Mouse (Mus musculus): Measurements from ENCODE around the gene Pros1. TPM values are rescaled to one million over a fixed set of nuclear protein-coding genes. Genes with fewer than 3 reads are reported as not detected.

The Pros1 gene
- polyA plus RNA-seq, 1 experiment from 2014 or later = 17.0 TPM

DNA sequence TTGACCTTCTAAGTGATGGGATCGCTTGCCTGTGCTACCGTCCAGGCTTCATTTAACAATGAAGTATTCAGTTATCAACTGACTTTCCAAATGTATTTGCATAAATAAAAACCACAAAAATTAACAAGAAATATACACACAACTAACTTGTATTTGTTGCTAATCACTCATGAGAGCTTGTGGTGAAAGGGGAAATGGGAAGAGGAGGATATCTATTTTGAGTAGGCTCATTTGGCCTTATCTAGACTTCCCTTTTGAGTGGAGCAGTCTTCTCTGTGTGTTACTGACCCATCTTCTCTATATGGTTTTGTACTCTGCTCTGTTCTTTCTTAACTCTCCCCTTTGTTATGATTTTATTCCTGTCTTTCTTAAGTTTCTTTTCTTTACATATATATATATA is 2.2 kb downstream of the Pros1 start:
- H3K4me2 ChIP-seq (ENCODE audit: low read depth, low read length, severe bottlenecking) = no peak overlapping the region
- no peak overlapping the region for H3K9ac ChIP-seq (ENCODE audit: low read length)
- no peaks in the 10 kb centered on the region for H3K36me3 ChIP-seq (ENCODE audit: control insufficient read depth, insufficient read depth, low read length)
- no peaks in the 10 kb centered on the region for H3K4me1 ChIP-seq (replicated peaks; ENCODE audit: control insufficient read depth, insufficient read depth, low read length)
- no peak overlapping the region for H3K27ac ChIP-seq (ENCODE audit: low read depth, low read length)
- 97% methylated on average over 2 of the region's 2 CpGs for WGBS
- H3K9me3 ChIP-seq (ENCODE audit: control insufficient read depth, low read length) = no peaks in the 10 kb centered on the region
- DNase-seq (ENCODE audit: low spot score) (no peak), ATAC-seq (replicated peaks; ENCODE audit: low FRiP score) (no peak)
- no peaks in the 10 kb centered on the region for H3K27me3 ChIP-seq (ENCODE audit: control insufficient read depth, insufficient read depth, low read length)
- no peak overlapping the region for H3K4me3 ChIP-seq (ENCODE audit: low read depth, low read length)

DNA sequence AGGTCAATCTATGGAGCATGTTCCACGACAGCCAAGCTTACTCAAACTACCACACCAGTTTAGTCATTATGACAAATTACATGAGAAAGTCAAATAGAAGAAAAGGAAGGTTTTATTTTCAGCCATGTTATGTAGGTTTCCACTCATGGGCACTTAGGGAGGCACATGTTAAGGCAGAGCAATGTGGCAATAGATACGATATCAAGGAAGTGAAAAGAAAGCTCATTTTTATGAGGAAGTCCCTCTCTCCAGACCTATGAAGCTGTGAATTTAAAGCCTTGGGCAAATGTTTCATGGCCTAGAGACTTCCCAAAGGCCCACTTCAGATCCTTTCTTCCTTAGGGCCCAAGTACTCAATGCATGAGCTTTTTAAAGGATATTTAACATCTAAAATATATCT is 3.4 kb downstream of the Pros1 start:
- DNase-seq (ENCODE audit: low spot score) (no peak), ATAC-seq (replicated peaks; ENCODE audit: low FRiP score) (no peak)
- Histone ChIP-seq H3K27ac (ENCODE audit: low read depth, low read length) (no peak overlapping the region), H3K4me2 (ENCODE audit: low read depth, low read length, severe bottlenecking) (no peak overlapping the region), H3K9me3 (ENCODE audit: control insufficient read depth, low read length) (no peaks in the 10 kb centered on the region), H3K4me3 (ENCODE audit: low read depth, low read length) (no peak overlapping the region), H3K27me3 (ENCODE audit: control insufficient read depth, insufficient read depth, low read length) (no peaks in the 10 kb centered on the region), H3K4me1 (replicated peaks; ENCODE audit: control insufficient read depth, insufficient read depth, low read length) (no peaks in the 10 kb centered on the region), H3K9ac (ENCODE audit: low read length) (no peak overlapping the region), H3K36me3 (ENCODE audit: control insufficient read depth, insufficient read depth, low read length) (no peaks in the 10 kb centered on the region)
- WGBS = 97% methylated on average over 2 of the region's 2 CpGs

- no peak for ATAC-seq (replicated peaks; ENCODE audit: low FRiP score)
- Histone ChIP-seq H3K4me3 (ENCODE audit: low read depth, low read length) (no peak overlapping the region), H3K27me3 (ENCODE audit: control insufficient read depth, insufficient read depth, low read length) (no peaks in the 10 kb centered on the region), H3K9ac (ENCODE audit: low read length) (no peak overlapping the region), H3K4me1 (replicated peaks; ENCODE audit: control insufficient read depth, insufficient read depth, low read length) (no peaks in the 10 kb centered on the region), H3K4me2 (ENCODE audit: low read depth, low read length, severe bottlenecking) (no peak overlapping the region), H3K9me3 (ENCODE audit: control insufficient read depth, low read length) (no peaks in the 10 kb centered on the region), H3K36me3 (ENCODE audit: control insufficient read depth, insufficient read depth, low read length) (no peaks in the 10 kb centered on the region), H3K27ac (ENCODE audit: low read depth, low read length) (no peak overlapping the region)
- DNase-seq (ENCODE audit: low spot score) = no peak
- WGBS = 94% methylated on average over 1 of the region's 1 CpGs
Observed at GRCm38 (mm10) chr16:62858018-62858417, 3.9 kb downstream of the Pros1 start.

- no peak for DNase-seq (ENCODE audit: low spot score)
- 89% methylated on average over 1 of the region's 1 CpGs for WGBS
- Histone ChIP-seq H3K9me3 (ENCODE audit: control insufficient read depth, low read length) (no peaks in the 10 kb centered on the region), H3K27ac (ENCODE audit: low read depth, low read length) (no peak overlapping the region), H3K4me2 (ENCODE audit: low read depth, low read length, severe bottlenecking) (no peak overlapping the region), H3K36me3 (ENCODE audit: control insufficient read depth, insufficient read depth, low read length) (no peaks in the 10 kb centered on the region), H3K27me3 (ENCODE audit: control insufficient read depth, insufficient read depth, low read length) (no peaks in the 10 kb centered on the region), H3K4me3 (ENCODE audit: low read depth, low read length) (no peak overlapping the region), H3K4me1 (replicated peaks; ENCODE audit: control insufficient read depth, insufficient read depth, low read length) (no peaks in the 10 kb centered on the region), H3K9ac (ENCODE audit: low read length) (no peak overlapping the region)
- no peak for ATAC-seq (replicated peaks; ENCODE audit: low FRiP score)
Observed at GRCm38 (mm10) chr16:62860140-62860539, 6.0 kb downstream of the Pros1 start.

- Histone ChIP-seq H3K36me3 (ENCODE audit: control insufficient read depth, insufficient read depth, low read length) (no peaks in the 10 kb centered on the region), H3K27ac (ENCODE audit: low read depth, low read length) (no peak overlapping the region), H3K4me3 (ENCODE audit: low read depth, low read length) (no peak overlapping the region), H3K27me3 (ENCODE audit: control insufficient read depth, insufficient read depth, low read length) (no peaks in the 10 kb centered on the region), H3K4me1 (replicated peaks; ENCODE audit: control insufficient read depth, insufficient read depth, low read length) (no peaks in the 10 kb centered on the region), H3K9me3 (ENCODE audit: control insufficient read depth, low read length) (no peaks in the 10 kb centered on the region), H3K9ac (ENCODE audit: low read length) (no peak overlapping the region), H3K4me2 (ENCODE audit: low read depth, low read length, severe bottlenecking) (no peak overlapping the region)
- WGBS = 73% methylated on average over 6 of the region's 6 CpGs
- DNase-seq (ENCODE audit: low spot score) (no peak), ATAC-seq (replicated peaks; ENCODE audit: low FRiP score) (no peak)
Observed at GRCm38 (mm10) chr16:62861455-62861854, 7.3 kb downstream of the Pros1 start.

DNA sequence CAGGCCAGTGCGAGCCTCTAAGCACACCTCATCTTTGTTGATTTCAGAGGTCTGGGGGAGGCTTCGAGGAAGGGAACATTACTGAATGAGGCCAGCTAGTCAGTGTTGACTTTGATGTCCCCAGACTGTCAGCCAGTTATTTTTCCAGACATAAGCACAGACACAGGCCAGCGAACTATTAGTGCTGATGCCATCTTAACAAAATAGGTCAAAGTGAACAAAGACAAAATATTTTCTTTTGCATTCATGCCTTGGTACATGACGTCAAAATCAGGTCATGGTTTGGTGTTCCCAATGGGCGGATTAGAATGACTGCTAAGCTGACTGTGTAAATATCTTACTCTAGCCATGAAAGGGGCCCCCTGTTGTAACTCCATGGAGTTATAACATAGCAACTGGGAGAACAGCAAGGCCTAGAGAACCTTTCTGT is 18.6 kb downstream of the Pros1 start:
- no peak for DNase-seq (ENCODE audit: low spot score)
- WGBS = 87% methylated on average over 5 of the region's 5 CpGs

GRCm38 (mm10) chr16:62873180-62873579 is 19.1 kb downstream of the Pros1 start:
- Histone ChIP-seq H3K4me3 (ENCODE audit: low read depth, low read length) (no peak overlapping the region), H3K4me1 (replicated peaks; ENCODE audit: control insufficient read depth, insufficient read depth, low read length) (no peaks in the 10 kb centered on the region), H3K36me3 (ENCODE audit: control insufficient read depth, insufficient read depth, low read length) (no peaks in the 10 kb centered on the region), H3K27ac (ENCODE audit: low read depth, low read length) (no peak overlapping the region), H3K9ac (ENCODE audit: low read length) (no peak overlapping the region), H3K27me3 (ENCODE audit: control insufficient read depth, insufficient read depth, low read length) (no peaks in the 10 kb centered on the region), H3K4me2 (ENCODE audit: low read depth, low read length, severe bottlenecking) (no peak overlapping the region), H3K9me3 (ENCODE audit: control insufficient read depth, low read length) (no peaks in the 10 kb centered on the region; the same call in 1 of the 2 replicates)
- 76% methylated on average over 4 of the region's 4 CpGs for WGBS
- no peak for DNase-seq (ENCODE audit: low spot score)
- no peak for ATAC-seq (replicated peaks; ENCODE audit: low FRiP score)

More for the DNA sequence above, 18.6 kb downstream of the Pros1 start:
- H3K36me3 ChIP-seq (ENCODE audit: control insufficient read depth, insufficient read depth, low read length) = no peaks in the 10 kb centered on the region
- no peaks in the 10 kb centered on the region for H3K4me1 ChIP-seq (replicated peaks; ENCODE audit: control insufficient read depth, insufficient read depth, low read length)
- H3K27ac ChIP-seq (ENCODE audit: low read depth, low read length) = no peak overlapping the region
- no peaks in the 10 kb centered on the region for H3K27me3 ChIP-seq (ENCODE audit: control insufficient read depth, insufficient read depth, low read length)
- H3K9me3 ChIP-seq (ENCODE audit: control insufficient read depth, low read length) = no peaks in the 10 kb centered on the region; the same call in 1 of the 2 replicates
- H3K4me2 ChIP-seq (ENCODE audit: low read depth, low read length, severe bottlenecking) = no peak overlapping the region
- no peak overlapping the region for H3K4me3 ChIP-seq (ENCODE audit: low read depth, low read length)
- no peak for ATAC-seq (replicated peaks; ENCODE audit: low FRiP score)
- no peak overlapping the region for H3K9ac ChIP-seq (ENCODE audit: low read length)

DNA sequence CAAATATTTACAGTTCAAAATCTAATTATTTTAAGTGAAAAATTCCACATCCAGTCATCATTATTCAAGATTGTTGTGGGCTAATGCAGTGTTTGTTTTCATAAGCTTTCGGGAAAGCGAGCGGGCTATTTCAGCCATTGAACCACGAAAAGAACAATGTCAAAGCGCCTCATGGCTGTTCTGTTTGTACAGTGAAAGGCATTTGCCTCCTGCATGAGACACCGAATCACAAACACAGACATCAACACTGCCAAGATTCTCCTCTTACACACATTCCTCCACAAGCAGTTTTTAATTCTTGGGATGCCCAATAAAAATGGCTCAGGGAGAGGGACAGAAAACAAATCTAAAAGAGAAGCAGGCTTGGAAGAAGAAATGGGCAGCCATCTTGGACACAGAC is 20.0 kb downstream of the Pros1 start:
- H3K36me3 ChIP-seq (ENCODE audit: control insufficient read depth, insufficient read depth, low read length) = no peaks in the 10 kb centered on the region
- no peak overlapping the region for H3K9ac ChIP-seq (ENCODE audit: low read length)
- no peak overlapping the region for H3K4me3 ChIP-seq (ENCODE audit: low read depth, low read length)
- no peak for ATAC-seq (replicated peaks; ENCODE audit: low FRiP score)
- no peak for DNase-seq (ENCODE audit: low spot score)
- no peak overlapping the region for H3K27ac ChIP-seq (ENCODE audit: low read depth, low read length)
- H3K4me2 ChIP-seq (ENCODE audit: low read depth, low read length, severe bottlenecking) = no peak overlapping the region
- no peaks in the 10 kb centered on the region for H3K4me1 ChIP-seq (replicated peaks; ENCODE audit: control insufficient read depth, insufficient read depth, low read length)
- H3K9me3 ChIP-seq (ENCODE audit: control insufficient read depth, low read length) = no peaks in the 10 kb centered on the region; the same call in 1 of the 2 replicates
- no peaks in the 10 kb centered on the region for H3K27me3 ChIP-seq (ENCODE audit: control insufficient read depth, insufficient read depth, low read length)
- 85% methylated on average over 6 of the region's 6 CpGs for WGBS

DNA sequence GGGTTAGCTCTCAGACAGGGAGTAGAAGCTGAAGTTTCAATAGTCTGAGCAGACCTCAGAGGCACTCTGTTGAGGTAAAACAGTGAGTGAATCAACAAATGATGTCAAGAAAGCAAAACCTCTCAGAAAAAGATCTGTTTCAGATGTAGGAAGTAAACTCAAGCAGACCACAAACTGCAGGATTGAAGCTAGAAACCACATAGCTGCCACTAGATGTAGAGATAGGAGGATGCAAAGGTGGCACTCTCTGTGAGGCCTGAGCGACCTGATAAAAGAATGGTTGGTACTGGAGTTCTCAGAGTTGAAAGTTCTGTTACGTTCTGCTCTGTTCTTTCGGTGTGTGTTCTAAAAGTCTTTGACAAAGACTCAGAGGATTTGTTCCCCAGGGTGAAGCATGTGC is 41.7 kb downstream of the Pros1 start:
- Histone ChIP-seq H3K9me3 (ENCODE audit: control insufficient read depth, low read length) (no peaks in the 10 kb centered on the region), H3K4me3 (ENCODE audit: low read depth, low read length) (no peak overlapping the region), H3K9ac (ENCODE audit: low read length) (no peak overlapping the region), H3K4me1 (replicated peaks; ENCODE audit: control insufficient read depth, insufficient read depth, low read length) (no peaks in the 10 kb centered on the region), H3K27me3 (ENCODE audit: control insufficient read depth, insufficient read depth, low read length) (no peaks in the 10 kb centered on the region), H3K36me3 (ENCODE audit: control insufficient read depth, insufficient read depth, low read length) (no peaks in the 10 kb centered on the region), H3K27ac (ENCODE audit: low read depth, low read length) (no peak overlapping the region), H3K4me2 (ENCODE audit: low read depth, low read length, severe bottlenecking) (no peak overlapping the region)
- DNase-seq (ENCODE audit: low spot score) (no peak), ATAC-seq (replicated peaks; ENCODE audit: low FRiP score) (no peak)
- 90% methylated on average over 3 of the region's 3 CpGs for WGBS

All from forebrain, embryonic 11.5 days (tissue).